Mouse (Mus musculus) liver, adult (tissue): ENCODE measurements around the gene Agpat3.

Experiments used
- GATA4 ChIP-seq: IDR thresholded peaks from 2 replicates; pipeline ENCODE4 v1.6.1; 2014; ENCODE audit warnings: mild to moderate bottlenecking, low read length; ENCODE audit not compliant: insufficient replicate concordance

Agpat3 gene

GRCm38 (mm10) chr10:78264735-78265134, 87.6 kb downstream of the Agpat3 start:
- TF ChIP-seq GATA4: no peak

- TF ChIP-seq GATA4: no peak
Measured at GRCm38 (mm10) chr10:78260916-78261650, 91.2 kb downstream of the Agpat3 start.

DNA sequence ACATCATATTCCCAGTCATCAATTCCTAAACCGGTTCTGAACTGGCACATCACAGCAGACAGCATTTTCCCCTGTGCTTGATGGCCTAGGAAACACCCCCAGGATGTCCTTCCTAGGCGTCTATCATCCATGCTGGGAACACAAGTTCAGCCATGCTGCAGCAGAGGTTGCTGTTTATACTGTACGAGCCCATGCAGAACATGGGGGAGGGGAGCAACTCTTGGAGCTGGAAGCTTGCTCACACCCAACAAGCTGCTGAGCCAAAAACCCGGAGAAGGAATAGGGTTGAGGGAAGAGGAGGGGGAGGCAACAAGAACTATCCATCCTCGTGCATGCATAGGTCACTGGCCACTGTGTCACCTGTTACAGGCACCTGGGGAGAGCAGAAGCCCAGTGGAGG, 92.0 kb downstream of the Agpat3 start:
- no peak for TF ChIP-seq GATA4

DNA sequence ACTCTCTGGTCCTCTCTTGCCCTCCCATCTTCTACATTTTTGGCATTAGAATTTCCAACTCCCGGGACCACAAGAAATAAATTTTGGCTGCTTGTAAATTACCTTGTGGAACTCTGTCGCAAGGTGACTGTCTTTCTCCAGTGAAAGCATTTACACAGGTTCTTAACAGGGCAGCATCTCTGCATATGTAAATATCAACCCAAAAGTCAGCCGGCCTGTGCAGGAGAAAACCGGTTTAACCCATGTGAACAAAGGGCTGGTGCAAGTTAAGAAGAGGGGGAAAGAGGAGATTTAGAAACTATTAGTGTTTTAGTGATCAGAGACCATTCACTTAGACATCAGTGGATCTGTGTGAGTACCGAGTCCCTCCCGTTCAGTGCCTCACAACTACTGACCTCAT, 92.6 kb downstream of the Agpat3 start:
- no peak for TF ChIP-seq GATA4

DNA sequence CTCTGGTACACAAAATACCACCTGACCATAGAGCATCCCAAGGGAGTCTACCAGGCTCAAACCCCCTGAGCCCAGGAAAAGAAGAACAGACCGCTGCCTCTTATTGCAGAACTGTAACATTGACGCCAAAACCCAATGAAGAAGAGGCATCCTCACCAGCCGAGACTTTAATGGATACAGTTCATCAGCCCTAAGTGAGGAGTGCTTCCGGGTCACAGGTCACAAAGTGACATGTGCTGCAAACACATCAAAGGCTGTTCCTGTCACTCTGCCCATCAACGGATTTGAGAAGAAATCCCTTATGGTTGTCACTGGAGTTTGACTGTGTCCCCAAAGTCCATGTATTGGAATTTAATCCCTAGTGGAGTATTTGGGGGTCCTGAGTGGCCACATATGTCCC, 93.1 kb downstream of the Agpat3 start:
- no peak for TF ChIP-seq GATA4

- no peak for TF ChIP-seq GATA4
Measured at GRCm38 (mm10) chr10:78258142-78258675, 94.1 kb downstream of the Agpat3 start.

GRCm38 (mm10) chr10:78255646-78256059, 96.6 kb downstream of the Agpat3 start:
- no peak for TF ChIP-seq GATA4

GRCm38 (mm10) chr10:78247206-78247605, 105.1 kb downstream of the Agpat3 start:
- no peak for TF ChIP-seq GATA4

- TF ChIP-seq GATA4: no peak
Measured at GRCm38 (mm10) chr10:78246725-78247124, 105.6 kb downstream of the Agpat3 start.

DNA sequence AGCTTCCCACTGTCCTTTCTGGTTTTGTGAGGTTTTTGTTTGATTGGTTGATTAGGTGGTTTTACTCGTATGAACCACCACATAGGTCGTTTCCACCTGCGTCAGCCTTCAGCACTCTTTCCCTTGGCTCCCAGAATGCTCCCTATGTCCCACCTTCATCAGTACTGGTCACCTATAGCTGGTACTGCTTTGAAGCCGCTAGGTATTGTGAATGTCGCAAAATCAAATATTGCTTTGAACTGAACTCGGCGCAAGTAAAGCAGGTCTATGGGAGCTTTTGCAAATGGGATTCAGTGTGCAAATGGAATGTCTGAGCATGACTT, 107.1 kb downstream of the Agpat3 start:
- no peak for TF ChIP-seq GATA4

DNA sequence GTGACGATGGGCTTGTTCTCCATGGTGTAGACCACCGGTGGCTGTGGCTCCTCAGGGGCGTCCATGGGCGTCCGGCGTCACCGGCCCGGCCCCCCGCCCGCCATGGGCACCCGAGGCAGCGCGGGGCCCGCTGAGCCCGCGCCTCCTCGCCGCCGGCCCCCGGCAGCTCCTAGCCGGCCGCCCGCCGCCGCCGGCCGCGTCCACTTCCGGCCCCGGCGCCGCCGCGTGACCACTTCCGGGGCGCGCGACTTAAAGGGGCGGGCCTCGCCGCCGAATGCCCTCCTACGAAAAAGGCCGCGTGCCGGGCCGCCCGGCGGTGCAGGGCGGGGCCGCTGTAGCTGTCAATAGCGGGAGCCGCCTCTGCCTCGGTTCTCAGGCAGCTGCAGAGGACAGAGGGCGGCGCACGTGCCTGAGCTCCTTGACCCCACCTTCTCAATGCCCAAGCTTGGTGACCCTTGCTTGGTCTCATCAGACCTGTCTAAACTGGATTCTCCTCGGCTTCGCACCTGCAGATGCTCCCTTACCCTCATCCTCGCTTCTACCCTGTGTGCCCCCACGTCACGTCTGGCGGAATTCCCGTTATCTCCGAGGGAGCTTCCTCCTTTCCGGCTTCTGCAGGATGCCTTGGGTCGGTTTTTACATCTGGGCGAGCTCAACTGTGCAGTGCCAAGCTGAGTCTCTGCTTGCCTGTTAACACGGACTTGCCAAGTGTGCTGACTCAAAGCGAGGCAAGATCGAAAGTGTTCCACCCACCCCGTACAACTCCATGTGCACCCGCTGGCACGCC, 107.7 kb downstream of the Agpat3 start, which contains the start of gene Trappc10:
Gene Trappc10 (minus strand): TSS at position 204 of the 787 bp plus-strand sequence.
- no peak for TF ChIP-seq GATA4

DNA sequence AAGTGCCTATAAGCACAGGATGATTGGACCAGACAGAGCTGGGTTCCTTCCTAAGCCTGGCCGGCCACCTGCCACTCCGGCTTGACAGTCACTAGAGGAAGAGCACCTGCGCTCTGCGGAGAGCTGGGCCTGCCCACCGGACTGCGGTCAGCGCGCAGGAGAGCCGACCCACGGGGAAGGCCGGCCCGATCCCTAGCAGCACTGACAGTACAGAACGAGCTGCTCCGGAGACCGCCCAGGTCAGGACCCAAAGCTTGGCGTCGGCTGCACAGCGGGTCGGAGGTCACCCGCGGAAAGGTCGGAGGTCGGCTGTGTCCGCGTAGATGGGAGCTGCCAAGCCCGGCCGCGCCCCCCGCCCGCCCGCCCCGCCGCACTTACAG, 108.2 kb downstream of the Agpat3 start:
- no peak for TF ChIP-seq GATA4

GRCm38 (mm10) chr10:78238926-78239325, 113.4 kb downstream of the Agpat3 start:
- no peak for TF ChIP-seq GATA4

GRCm38 (mm10) chr10:78238297-78238696, 114.0 kb downstream of the Agpat3 start:
- TF ChIP-seq GATA4: no peak

DNA sequence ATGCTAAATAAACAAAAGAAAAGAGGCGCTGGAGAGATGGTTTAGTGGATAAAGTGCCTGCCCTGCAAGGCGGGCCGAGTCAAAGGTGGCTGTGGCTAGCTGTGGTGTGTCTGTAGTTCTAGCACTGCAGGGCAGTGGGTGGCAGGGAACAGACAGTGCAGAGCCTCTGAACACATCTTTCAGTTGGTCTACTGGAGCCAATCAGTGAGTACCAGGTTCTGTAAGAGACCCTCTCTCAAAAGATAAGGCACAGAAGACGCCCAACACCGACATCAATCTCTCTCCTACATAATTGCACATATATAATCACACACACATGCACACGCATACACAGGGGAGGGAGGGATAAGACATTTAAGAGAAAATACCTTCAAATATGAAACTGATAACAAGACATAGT, 114.5 kb downstream of the Agpat3 start:
- TF ChIP-seq GATA4: no peak
